Mouse (Mus musculus): ENCODE measurements around the gene Siva1.

DNA sequence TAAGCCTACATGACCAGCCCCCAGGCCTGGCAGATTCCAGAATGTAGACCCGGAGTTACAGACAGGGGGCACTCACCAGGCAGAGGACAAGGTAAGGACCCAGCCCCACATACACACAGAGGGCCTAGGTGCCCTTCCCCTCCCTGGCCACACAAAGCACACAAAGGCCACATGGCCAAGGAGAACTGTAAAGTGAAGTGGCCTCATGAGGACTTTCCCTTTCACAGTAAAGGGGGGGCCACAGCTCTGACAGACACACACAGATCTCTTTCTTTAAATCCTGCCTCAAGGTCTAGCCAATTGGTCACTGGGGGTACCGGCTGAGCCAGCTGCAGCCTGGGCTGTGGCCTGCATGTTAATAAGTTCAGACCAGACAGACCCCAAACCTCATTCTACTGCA is 19.6 kb downstream of the Siva1 start:
- no peak for TF ChIP-seq HCFC1 (IDR thresholded peaks at IDR 0.05; ENCODE audit: borderline replicate concordance, insufficient read depth, low read length)
- no peak for TF ChIP-seq MAFK (IDR thresholded peaks at IDR 0.05; ENCODE audit: insufficient read depth, low read depth, low read length)
- no peak for TF ChIP-seq ZNF384 (IDR thresholded peaks at IDR 0.05; ENCODE audit: low read depth, low read length)
- TF ChIP-seq ZC3H11A (IDR thresholded peaks at IDR 0.05; ENCODE audit: borderline replicate concordance, low read depth, low read length), result no peak
- no peak for TF ChIP-seq CHD2 (IDR thresholded peaks at IDR 0.05; ENCODE audit: low read depth, low read length)
